Mouse (Mus musculus) hindbrain, embryonic 12.5 days (tissue): ENCODE data around the gene Rnf103. TPM values are rescaled to one million over a fixed set of nuclear protein-coding genes. Genes with fewer than 3 reads are reported as not detected.
"Not testable (repeated sequence)": the region's sequence is repeated elsewhere in the genome, so short reads cannot be mapped to it uniquely, and the experiment has no call there.

ENCODE experiments used
- ATAC-seq: fragments of 200-750 bp; cut with Nextera tagmentation; 2 replicates; pipeline ENCODE4 v1.8.0; 2017; ENCODE audit warnings: moderate TSS enrichment; ENCODE audit not compliant: low FRiP score
- H3K27ac ChIP-seq: fragments of 300-500 bp; sonication (generic); 2 replicates; pipeline ENCODE4 v1.5.1; 2016; ENCODE audit warnings: mild to moderate bottlenecking
- H3K27me3 ChIP-seq: fragments of 300-500 bp; sonication (generic); 2 replicates; pipeline ENCODE4 v1.6.1; 2016; ENCODE audit warnings: mild to moderate bottlenecking
- H3K36me3 ChIP-seq: fragments of 300-500 bp; sonication (generic); 2 replicates; pipeline ENCODE4 v1.6.1; 2016; ENCODE audit warnings: mild to moderate bottlenecking
- H3K4me1 ChIP-seq: fragments of 300-500 bp; sonication (generic); 2 replicates; pipeline ENCODE4 v1.6.1; 2016
- H3K4me2 ChIP-seq: fragments of 300-500 bp; sonication (generic); replicated peaks from 2 replicates; pipeline ENCODE4 v1.6.1; 2016; ENCODE audit warnings: mild to moderate bottlenecking
- H3K4me3 ChIP-seq: fragments of 300-500 bp; sonication (generic); 2 replicates; pipeline ENCODE4 v1.5.1; 2016; ENCODE audit warnings: mild to moderate bottlenecking
- H3K9ac ChIP-seq: fragments of 300-500 bp; sonication (generic); 2 replicates; pipeline ENCODE4 v1.6.1; 2016; ENCODE audit warnings: mild to moderate bottlenecking, moderate library complexity
- H3K9me3 ChIP-seq: fragments of 300-500 bp; sonication (generic); replicated peaks from 2 replicates; pipeline ENCODE4 v1.6.1; 2016; ENCODE audit warnings: mild to moderate bottlenecking
- WGBS: fragments of 180-500 bp; shearing (Covaris S2); methylation state at CpG from one replicate; pipeline ENCODE4 v1.1.7; 2016; 5-methylcytosine and 5-hydroxymethylcytosine counted together
- polyA plus RNA-seq: library from polyadenylated mRNA; unstranded; fragments of >200 nt; fragmentation: Nextera tagmentation; extraction: Ambion mirVana; gene quantifications from 2 replicates; pipeline ENCODE4 v1.2.1, GENCODE M21; 2016

Rnf103 gene
- polyA plus RNA-seq, 1 experiment from 2014 or later: 29.0 TPM

DNA sequence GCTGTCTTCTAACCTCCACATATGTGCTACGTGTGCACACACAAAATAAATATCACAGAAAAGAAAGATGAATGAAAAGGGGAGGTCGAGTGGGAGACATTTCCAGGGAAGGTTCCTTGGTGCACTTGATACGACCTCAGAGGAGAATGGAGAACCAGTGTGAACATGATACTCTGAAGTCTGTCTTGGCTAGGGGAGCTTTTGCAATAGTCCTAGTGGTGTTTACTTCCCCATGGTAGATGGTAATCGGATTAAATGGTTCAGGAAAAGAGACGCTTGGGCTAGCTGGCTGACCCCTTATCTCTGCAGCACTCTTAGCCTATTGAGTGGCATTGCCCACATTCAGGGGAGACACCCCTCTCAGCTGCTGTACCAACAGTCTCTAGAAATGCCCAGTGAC lies 16.9 kb upstream of the Rnf103 start:
- H3K4me1 ChIP-seq: no peaks in the 10 kb centered on the region
- no peaks in the 10 kb centered on the region for H3K9me3 ChIP-seq
- no peak overlapping the region for H3K4me3 ChIP-seq
- no peaks in the 10 kb centered on the region for H3K36me3 ChIP-seq
- no peak for ATAC-seq
- no peaks in the 10 kb centered on the region for H3K27me3 ChIP-seq
- WGBS: 81% methylated on average over 5 of the region's 5 CpGs
- no peak overlapping the region for H3K27ac ChIP-seq
- no peak overlapping the region for H3K4me2 ChIP-seq
- H3K9ac ChIP-seq: no peak overlapping the region

DNA sequence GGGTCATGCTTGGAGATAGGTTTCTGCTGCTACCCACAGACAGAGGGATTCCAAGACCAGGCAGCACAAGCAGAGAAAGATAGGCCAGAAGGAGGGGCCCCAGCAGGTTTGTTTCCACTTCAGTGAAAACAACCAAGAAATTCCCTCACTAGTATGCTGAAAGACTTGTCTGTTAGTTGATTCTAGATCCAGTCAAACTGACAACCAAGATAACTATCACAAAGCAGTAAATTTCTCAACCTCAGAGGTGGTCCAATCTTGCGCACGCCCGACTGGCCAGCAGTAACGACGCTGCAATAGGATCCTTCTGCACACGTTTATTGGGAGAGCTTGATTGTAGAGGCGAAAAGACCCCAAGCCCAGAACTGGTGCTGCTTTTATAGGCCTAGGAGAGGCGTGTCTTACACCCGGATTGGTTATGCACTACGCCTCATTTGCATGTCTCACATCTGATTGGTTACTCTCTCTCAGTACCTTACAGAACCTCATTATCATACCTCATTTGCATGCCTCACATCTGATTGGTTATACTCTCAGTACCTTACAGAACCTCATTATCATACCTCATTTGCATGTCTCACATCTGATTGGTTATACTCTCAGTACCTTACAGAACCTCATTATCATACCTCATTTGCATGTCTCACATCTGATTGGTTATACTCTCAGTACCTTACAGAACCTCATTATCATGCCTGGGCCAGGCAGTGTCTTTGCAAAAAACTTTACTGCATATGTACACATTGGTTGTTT lies 14.7 kb upstream of the Rnf103 start:
- H3K4me2 ChIP-seq, ATAC-seq, H3K4me1 ChIP-seq, H3K4me3 ChIP-seq, H3K27me3 ChIP-seq, H3K9ac ChIP-seq, H3K27ac ChIP-seq, H3K36me3 ChIP-seq, H3K9me3 ChIP-seq: not testable (repeated sequence)
- 87% methylated on average over 10 of the region's 10 CpGs for WGBS

DNA sequence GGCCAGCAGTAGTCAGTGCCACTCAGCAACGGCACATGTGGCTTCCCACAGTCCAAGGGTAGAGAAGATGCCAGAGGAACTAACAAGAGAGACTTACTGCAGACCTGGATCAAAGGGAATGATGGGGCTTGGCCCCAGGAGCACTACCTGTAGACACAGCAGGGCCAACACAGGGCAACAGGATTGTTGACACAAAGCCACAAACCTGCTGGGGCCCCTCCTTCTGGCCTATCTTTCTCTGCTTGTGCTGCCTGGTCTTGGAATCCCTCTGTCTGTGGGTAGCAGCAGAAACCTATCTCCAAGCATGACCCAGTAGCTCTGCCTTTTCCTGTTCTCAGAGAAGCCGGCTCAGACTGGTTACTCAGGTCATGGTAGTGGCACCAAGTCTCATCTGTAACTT lies 14.1 kb upstream of the Rnf103 start:
- not testable (repeated sequence) for H3K4me1 ChIP-seq, H3K27ac ChIP-seq, H3K9ac ChIP-seq, H3K4me2 ChIP-seq, H3K9me3 ChIP-seq, H3K4me3 ChIP-seq, H3K36me3 ChIP-seq, ATAC-seq, H3K27me3 ChIP-seq
- WGBS: 93% methylated on average over 2 of the region's 2 CpGs

DNA sequence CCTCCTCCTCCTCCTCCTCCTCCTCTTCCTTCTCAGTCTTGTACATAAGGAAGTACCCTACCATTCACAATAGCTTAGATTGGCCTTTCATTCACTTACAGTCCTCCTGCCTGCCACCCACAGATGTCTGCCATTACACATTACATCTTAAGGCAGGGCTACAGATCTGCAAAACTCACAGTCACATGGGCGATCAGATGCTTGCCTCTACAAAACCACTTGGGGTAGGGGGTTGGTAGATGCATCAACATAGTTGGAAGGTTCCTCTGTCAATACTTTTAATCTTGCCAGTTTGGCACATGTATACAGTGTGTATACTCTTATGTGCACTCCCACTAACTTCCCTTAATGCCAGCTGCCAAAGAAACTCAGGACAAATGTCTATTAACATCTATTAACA lies 13.6 kb upstream of the Rnf103 start:
- Histone ChIP-seq H3K36me3 (no peaks in the 10 kb centered on the region), H3K4me2 (no peak overlapping the region), H3K9me3 (no peaks in the 10 kb centered on the region), H3K27me3 (no peaks in the 10 kb centered on the region), H3K27ac (no peak overlapping the region), H3K9ac (no peak overlapping the region), H3K4me1 (no peaks in the 10 kb centered on the region), H3K4me3 (no peak overlapping the region)
- 96% methylated on average over 1 of the region's 1 CpGs for WGBS
- no peak for ATAC-seq

DNA sequence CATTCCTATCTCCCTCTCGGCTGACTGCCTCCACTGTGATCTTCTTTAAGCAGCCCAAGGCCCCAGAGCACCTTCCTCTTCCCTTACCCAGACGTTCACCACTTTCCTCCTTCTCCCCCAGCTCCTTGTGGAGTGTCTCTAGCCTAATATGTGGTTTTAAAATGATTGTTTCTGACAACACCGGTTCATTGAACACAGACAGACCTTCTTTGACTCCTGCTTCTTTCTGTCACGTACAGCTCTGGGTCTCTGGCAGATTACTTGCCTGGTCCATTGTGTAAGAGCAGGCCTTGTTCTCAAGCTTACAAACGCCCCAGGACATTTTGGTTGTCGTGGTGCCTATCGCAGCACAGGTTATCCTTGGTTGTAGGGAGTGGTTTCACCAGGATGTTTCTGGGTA lies 12.6 kb upstream of the Rnf103 start:
- no peaks in the 10 kb centered on the region for H3K4me1 ChIP-seq
- no peaks in the 10 kb centered on the region for H3K27me3 ChIP-seq
- H3K36me3 ChIP-seq: no peaks in the 10 kb centered on the region
- H3K4me2 ChIP-seq: no peak overlapping the region
- no peaks in the 10 kb centered on the region for H3K9me3 ChIP-seq
- no peak overlapping the region for H3K4me3 ChIP-seq
- H3K9ac ChIP-seq: no peak overlapping the region
- H3K27ac ChIP-seq: no peak overlapping the region
- ATAC-seq: no peak
- WGBS: 53% methylated on average over 7 of the region's 7 CpGs

DNA sequence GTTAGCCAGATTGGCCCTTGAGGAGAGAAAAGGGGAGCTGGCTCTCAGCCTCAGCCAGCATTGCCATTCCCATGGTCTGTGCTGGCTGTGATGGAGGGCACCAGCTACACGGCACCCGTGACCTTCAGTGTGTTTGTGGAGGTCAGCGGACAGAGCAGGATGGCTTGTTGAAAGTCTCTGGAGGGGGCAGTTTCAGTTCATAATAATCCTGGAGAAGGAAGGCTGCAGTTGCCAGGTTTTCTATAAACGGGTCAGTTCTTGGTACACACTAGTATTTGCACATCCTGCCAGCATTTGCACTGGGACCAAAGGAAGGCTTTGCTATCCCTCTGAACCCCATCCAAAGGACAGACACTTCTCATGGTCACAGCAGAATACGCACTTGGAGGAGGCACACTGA lies 8.4 kb upstream of the Rnf103 start:
- no peak for ATAC-seq
- Histone ChIP-seq H3K4me2 (no peak overlapping the region), H3K4me1 (no peaks in the 10 kb centered on the region), H3K9me3 (no peaks in the 10 kb centered on the region), H3K27ac (no peak overlapping the region), H3K36me3 (no peaks in the 10 kb centered on the region), H3K27me3 (no peaks in the 10 kb centered on the region), H3K9ac (no peak overlapping the region), H3K4me3 (no peak overlapping the region)
- 82% methylated on average over 5 of the region's 5 CpGs for WGBS

DNA sequence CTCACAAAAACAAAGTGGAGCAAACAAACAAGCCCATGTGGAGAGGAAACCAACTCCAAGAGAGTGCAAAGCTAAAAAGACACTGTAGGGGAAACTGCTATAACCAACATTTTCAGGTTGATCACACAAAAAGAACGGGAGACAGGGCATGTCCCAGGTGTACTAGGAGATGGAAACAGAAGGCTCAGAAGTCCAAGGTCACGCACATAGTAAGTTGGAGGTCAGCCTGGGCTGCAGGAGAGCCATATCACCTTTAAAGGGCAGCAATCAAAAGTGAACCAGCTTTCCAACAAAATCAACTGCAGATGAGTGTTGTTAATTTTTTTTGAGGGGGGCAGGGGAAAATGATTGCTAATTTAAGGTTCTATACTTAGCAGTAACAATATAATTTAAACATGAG lies 7.5 kb upstream of the Rnf103 start:
- Histone ChIP-seq H3K4me2 (no peak overlapping the region), H3K4me1 (no peaks in the 10 kb centered on the region), H3K27ac (no peak overlapping the region), H3K36me3 (no peaks in the 10 kb centered on the region), H3K9ac (no peak overlapping the region), H3K27me3 (no peaks in the 10 kb centered on the region), H3K9me3 (no peaks in the 10 kb centered on the region), H3K4me3 (no peak overlapping the region)
- WGBS: 77% methylated on average over 2 of the region's 2 CpGs
- no peak for ATAC-seq

DNA sequence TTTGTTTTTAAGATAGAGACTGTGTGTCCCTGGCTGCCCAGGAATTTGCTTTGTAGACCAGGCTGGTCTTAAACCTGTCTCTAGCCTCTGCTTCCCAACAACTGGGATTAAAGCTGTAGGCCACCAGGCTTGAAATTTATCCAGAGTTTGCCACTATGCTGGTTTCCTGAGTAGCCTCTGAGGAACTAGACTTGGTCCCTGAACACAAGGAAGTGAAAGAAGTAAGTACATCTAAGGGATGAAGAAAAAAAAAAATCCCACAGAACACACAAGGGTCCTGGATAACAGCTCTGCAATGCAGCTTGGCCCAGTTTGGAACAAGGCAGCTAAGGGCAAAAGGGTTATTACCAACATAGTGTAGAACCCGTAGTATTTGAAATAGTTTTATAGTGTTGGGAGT lies 6.8 kb upstream of the Rnf103 start:
- Histone ChIP-seq H3K4me2 (no peak overlapping the region), H3K4me1 (no peaks in the 10 kb centered on the region), H3K4me3 (no peak overlapping the region), H3K9ac (no peak overlapping the region), H3K27ac (no peak overlapping the region), H3K9me3 (no peaks in the 10 kb centered on the region), H3K36me3 (no peaks in the 10 kb centered on the region), H3K27me3 (no peaks in the 10 kb centered on the region)
- no peak for ATAC-seq
- 83% methylated on average over 1 of the region's 1 CpGs for WGBS

DNA sequence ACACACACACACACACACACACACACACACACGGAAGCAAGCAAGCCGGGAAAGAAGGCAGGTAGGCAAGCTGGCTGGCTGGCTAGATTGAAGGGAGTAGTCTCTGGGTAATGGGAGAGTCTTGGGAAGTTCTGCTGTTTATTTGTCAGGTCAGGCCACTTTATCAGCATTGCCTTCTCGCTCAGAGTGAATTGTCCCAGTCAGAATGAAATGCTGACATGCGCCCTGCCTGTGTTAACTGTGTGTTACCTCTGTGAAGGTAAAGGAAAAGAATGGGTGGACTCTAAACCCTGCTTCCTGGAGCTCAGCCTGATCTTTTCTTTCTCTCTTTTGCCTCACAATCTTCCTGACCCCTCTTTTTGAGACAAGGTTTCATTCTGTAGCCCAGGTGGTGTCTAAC lies 5.7 kb upstream of the Rnf103 start:
- Histone ChIP-seq H3K9ac (no peak overlapping the region), H3K4me3 (no peak overlapping the region), H3K4me2 (no peak overlapping the region), H3K36me3 (no peaks in the 10 kb centered on the region), H3K4me1 (no peaks in the 10 kb centered on the region), H3K27ac (no peak overlapping the region), H3K9me3 (no peaks in the 10 kb centered on the region), H3K27me3 (no peaks in the 10 kb centered on the region)
- 62% methylated on average over 2 of the region's 4 CpGs for WGBS
- ATAC-seq: no peak

DNA sequence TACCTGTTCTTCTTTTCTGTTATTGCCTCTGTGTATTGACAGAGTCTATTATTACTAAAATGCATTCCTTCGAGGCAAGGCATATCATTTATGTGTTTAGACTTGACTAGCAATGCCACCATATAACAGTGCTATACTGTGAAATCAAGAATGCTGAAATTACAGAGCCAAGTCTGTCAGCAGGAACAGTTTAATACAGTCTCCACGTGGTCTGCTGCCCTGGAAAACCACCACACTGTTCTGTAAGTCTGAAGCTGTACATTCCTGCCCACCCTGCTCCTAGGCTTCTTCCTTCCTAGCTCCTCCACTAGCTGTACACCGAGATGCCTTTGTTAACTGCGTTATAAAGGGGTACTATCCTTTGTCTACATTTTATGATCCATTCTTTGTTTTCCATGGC lies 1.6 kb upstream of the Rnf103 start:
- no peaks in the 10 kb centered on the region for H3K9me3 ChIP-seq
- no peak overlapping the region for H3K4me3 ChIP-seq
- no peak for ATAC-seq
- H3K9ac ChIP-seq: no peak overlapping the region
- no peak overlapping the region for H3K4me2 ChIP-seq
- peaks cover 13% of the 10 kb centered on the region for H3K4me1 ChIP-seq
- 54% methylated on average over 4 of the region's 4 CpGs for WGBS
- no peaks in the 10 kb centered on the region for H3K36me3 ChIP-seq
- H3K27ac ChIP-seq: no peak overlapping the region
- no peaks in the 10 kb centered on the region for H3K27me3 ChIP-seq

DNA sequence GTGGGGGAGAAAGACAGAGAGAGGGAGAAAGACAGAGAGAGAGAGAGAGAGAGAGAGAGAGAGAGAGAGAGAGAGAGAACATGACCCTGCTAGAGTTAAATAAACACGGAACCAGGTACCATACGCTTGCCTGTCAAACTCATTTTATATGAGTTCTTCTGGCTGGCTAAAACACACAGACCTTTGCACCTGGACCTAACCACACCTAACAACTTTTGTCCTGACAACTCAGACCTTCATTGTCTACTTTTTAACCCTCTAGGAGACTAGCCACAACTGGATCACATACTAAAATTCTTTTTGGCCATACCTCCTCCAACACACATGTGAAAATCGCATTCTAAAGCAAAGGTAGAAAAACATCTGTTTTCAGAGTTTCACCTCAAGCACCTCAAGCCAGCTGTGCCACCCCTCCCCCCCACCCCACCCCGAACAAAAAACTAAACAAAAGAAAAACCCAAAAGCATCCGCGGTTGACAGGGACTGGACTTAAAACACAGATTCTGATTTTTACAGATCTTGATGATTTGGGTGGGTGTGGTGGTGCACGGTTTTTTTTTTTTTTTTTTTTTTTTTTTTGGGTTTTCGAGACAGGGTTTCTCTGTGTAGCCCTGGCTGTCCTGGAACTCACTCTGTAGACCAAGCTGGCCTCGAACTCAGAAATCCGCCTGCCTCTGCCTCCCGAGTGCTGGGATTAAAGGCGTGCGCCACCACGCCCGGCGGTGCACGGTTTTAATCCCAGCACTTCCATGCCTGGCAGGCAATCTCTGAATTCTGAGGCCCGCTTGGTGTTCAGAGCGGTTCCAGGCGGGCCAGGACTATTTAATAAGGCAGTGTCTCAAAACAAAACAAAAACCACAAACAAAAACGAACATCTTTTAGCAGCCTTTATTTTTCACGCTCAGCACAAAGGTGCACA lies 679 bp upstream of the Rnf103 start:
- H3K9me3 ChIP-seq: no peaks in the 10 kb centered on the region
- WGBS: 20% methylated on average over 21 of the region's 22 CpGs
- ATAC-seq: no peak; the same call in 1 of the 2 replicates
- H3K27ac ChIP-seq: peak overlapping the region; percentile 98
- peaks cover 13% of the 10 kb centered on the region for H3K4me1 ChIP-seq
- H3K27me3 ChIP-seq: no peaks in the 10 kb centered on the region
- H3K9ac ChIP-seq: peak overlapping the region; percentile 97
- peaks cover under 1% of the 10 kb centered on the region; the same call in 1 of the 2 replicates for H3K36me3 ChIP-seq
- peak overlapping the region; percentile 71 for H3K4me2 ChIP-seq
- peak overlapping the region; percentile 88 for H3K4me3 ChIP-seq

DNA sequence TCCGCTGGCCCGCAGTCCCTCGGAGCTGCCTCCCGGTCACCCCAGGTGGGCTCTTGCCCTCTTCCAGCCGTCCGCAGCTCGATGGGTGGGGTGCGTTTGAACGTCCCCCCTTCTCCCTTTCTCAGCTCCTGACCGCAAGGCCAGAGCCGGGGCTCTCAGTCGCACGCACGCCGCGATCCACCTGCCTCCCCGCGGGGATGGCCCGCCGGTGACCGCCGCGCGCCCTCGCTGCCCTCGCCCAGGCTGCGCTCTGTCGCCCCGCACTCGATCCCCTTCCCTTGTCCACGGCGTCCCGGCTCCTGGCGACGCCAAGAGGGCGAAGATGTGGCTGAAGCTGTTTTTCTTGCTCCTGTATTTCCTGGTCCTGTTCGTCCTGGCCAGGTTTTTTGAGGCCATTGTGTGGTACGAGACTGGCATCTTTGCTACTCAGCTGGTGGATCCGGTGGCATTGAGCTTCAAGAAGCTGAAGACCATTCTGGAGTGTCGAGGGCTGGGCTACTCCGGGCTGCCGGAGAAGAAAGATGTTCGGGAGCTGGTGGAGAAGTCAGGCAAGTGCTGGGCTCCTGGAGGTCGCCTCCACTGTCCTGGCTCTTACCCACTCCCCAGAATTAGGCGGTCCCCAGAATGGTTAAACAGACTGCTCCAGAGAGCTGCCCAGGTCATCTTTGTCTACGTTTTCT lies 787 bp downstream of the Rnf103 start:
- H3K4me1 ChIP-seq: peaks cover 13% of the 10 kb centered on the region
- H3K9ac ChIP-seq: peak overlapping the region; percentile 97
- peak overlapping the region; percentile 88 for H3K4me3 ChIP-seq
- no peaks in the 10 kb centered on the region for H3K27me3 ChIP-seq
- ATAC-seq: peak; percentile 55
- H3K27ac ChIP-seq: peak overlapping the region; percentile 98
- peak overlapping the region; percentile 71 for H3K4me2 ChIP-seq
- no peaks in the 10 kb centered on the region for H3K9me3 ChIP-seq
- H3K36me3 ChIP-seq: peaks cover 8% of the 10 kb centered on the region; the same call in 1 of the 2 replicates
- WGBS: 0% methylated on average over 29 of the region's 46 CpGs
